Mouse (Mus musculus) intestine, postnatal 0 days (tissue): Measurements from ENCODE around the gene Smg6. TPM values are rescaled to one million over a fixed set of nuclear protein-coding genes. Genes with fewer than 3 reads are reported as not detected.

Experiments used
- ATAC-seq: fragments of 200-750 bp; cut with Nextera tagmentation; 2 replicates; pipeline ENCODE4 v1.8.0; 2017; ENCODE audit warnings: mild to moderate bottlenecking, moderate TSS enrichment, moderate library complexity
- H3K27ac ChIP-seq: fragments of 300-500 bp; sonication (generic); 2 replicates; pipeline ENCODE4 v1.5.1; 2014; ENCODE audit warnings: mild to moderate bottlenecking, low read depth, low read length, moderate library complexity
- H3K27me3 ChIP-seq: fragments of 300-500 bp; sonication (generic); replicated peaks from 2 replicates; pipeline ENCODE4 v1.6.1; 2014; ENCODE audit warnings: low read length, mixed read lengths; ENCODE audit not compliant: control insufficient read depth, insufficient read depth
- H3K36me3 ChIP-seq: fragments of 300-500 bp; sonication (generic); 2 replicates; pipeline ENCODE4 v1.6.1; 2014; ENCODE audit warnings: mild to moderate bottlenecking, moderate library complexity; ENCODE audit not compliant: control insufficient read depth, insufficient read depth
- H3K4me1 ChIP-seq: fragments of 300-500 bp; sonication (generic); replicated peaks from 2 replicates; pipeline ENCODE4 v1.6.1; 2014; ENCODE audit warnings: antibody characterized with exemption, low read length, mixed read lengths; ENCODE audit not compliant: control insufficient read depth, insufficient read depth
- H3K4me2 ChIP-seq: fragments of 300-500 bp; sonication (generic); replicated peaks from 2 replicates; pipeline ENCODE4 v1.6.1; 2014; ENCODE audit warnings: low read depth, mild to moderate bottlenecking, moderate library complexity
- H3K4me3 ChIP-seq: fragments of 300-500 bp; sonication (generic); 2 replicates; pipeline ENCODE4 v1.5.1; 2014; ENCODE audit warnings: low read depth, low read length
- H3K9ac ChIP-seq: fragments of 300-500 bp; sonication (generic); 2 replicates; pipeline ENCODE4 v1.6.1; 2014; ENCODE audit warnings: mild to moderate bottlenecking, low read depth, low read length
- H3K9me3 ChIP-seq: fragments of 300-500 bp; sonication (generic); 2 replicates; pipeline ENCODE4 v1.6.1; 2016; ENCODE audit warnings: mixed run types; ENCODE audit not compliant: control insufficient read depth
- CTCF ChIP-seq: sonication (generic); IDR thresholded peaks from 2 replicates; pipeline ENCODE4 v1.5.1; 2016; ENCODE audit warnings: low read depth, mild to moderate bottlenecking, control low read depth, antibody characterized with exemption, moderate library complexity
- WGBS: fragments of 180-500 bp; shearing (Covaris S2); extraction: QIAGEN DNeasy Blood & Tissue Kit; methylation state at CpG from one replicate; pipeline ENCODE4 v1.1.7; 2014; 5-methylcytosine and 5-hydroxymethylcytosine counted together
- polyA plus RNA-seq: library from polyadenylated mRNA; unstranded; fragments of >200 nt; fragmentation: Nextera tagmentation; extraction: Ambion mirVana; gene quantifications from 2 replicates; pipeline ENCODE4 v1.2.1, GENCODE M21; 2015

Gene Smg6
- polyA plus RNA-seq, 1 experiment from 2014 or later = 6.5 TPM

- no peak for ATAC-seq
- whole genome bisulfite sequencing = 95% methylated on average over 6 of the region's 6 CpGs
These were observed 137.0 kb downstream of the Smg6 start for GRCm38 (mm10) chr11:75062650-75063049.

GRCm38 (mm10) chr11:75064266-75064665, 138.6 kb downstream of the Smg6 start:
- no peak overlapping the region for H3K27ac ChIP-seq
- no peak overlapping the region for H3K4me3 ChIP-seq
- H3K4me2 ChIP-seq = no peak overlapping the region
- H3K4me1 ChIP-seq = 0 out of 2 replicates have a peak, but pooled peaks cover under 1% of the 10 kb centered on the region
- no peak for TF ChIP-seq CTCF
- ATAC-seq = no peak
- H3K27me3 ChIP-seq = no peaks in the 10 kb centered on the region
- WGBS = 100% methylated on average over 1 of the region's 1 CpGs
- no peaks in the 10 kb centered on the region; the same call in 1 of the 2 replicates for H3K36me3 ChIP-seq
- H3K9ac ChIP-seq = no peak overlapping the region
- no peaks in the 10 kb centered on the region for H3K9me3 ChIP-seq

More at GRCm38 (mm10) chr11:75062650-75063049, 137.0 kb downstream of the Smg6 start:
- no peaks in the 10 kb centered on the region for H3K9me3 ChIP-seq
- no peak overlapping the region for H3K4me3 ChIP-seq
- H3K27me3 ChIP-seq = no peaks in the 10 kb centered on the region
- no peaks in the 10 kb centered on the region; the same call in 1 of the 2 replicates for H3K36me3 ChIP-seq
- no peak overlapping the region for H3K9ac ChIP-seq
- H3K4me1 ChIP-seq = 0 out of 2 replicates have a peak, but pooled peaks cover 3% of the 10 kb centered on the region
- H3K4me2 ChIP-seq = no peak overlapping the region
- no peak overlapping the region for H3K27ac ChIP-seq
- no peak for TF ChIP-seq CTCF

- Histone ChIP-seq H3K9ac (no peak overlapping the region), H3K27me3 (no peaks in the 10 kb centered on the region), H3K36me3 (no peaks in the 10 kb centered on the region), H3K27ac (no peak overlapping the region), H3K4me3 (no peak overlapping the region), H3K4me1 (no peaks in the 10 kb centered on the region), H3K9me3 (no peaks in the 10 kb centered on the region), H3K4me2 (no peak overlapping the region)
- 0 out of 2 replicates have a peak, but pooled peaks have one; percentile 6 for TF ChIP-seq CTCF
- ATAC-seq = no peak
- WGBS = 87% methylated on average over 3 of the region's 3 CpGs
These were observed 145.7 kb downstream of the Smg6 start for GRCm38 (mm10) chr11:75071352-75071751.

GRCm38 (mm10) chr11:75072932-75073625, 147.5 kb downstream of the Smg6 start:
- Histone ChIP-seq H3K36me3 (no peaks in the 10 kb centered on the region), H3K9me3 (no peaks in the 10 kb centered on the region), H3K4me3 (no peak overlapping the region), H3K9ac (no peak overlapping the region), H3K27me3 (no peaks in the 10 kb centered on the region), H3K4me1 (no peaks in the 10 kb centered on the region), H3K4me2 (no peak overlapping the region), H3K27ac (no peak overlapping the region)
- no peak for ATAC-seq
- WGBS = 63% methylated on average over 2 of the region's 2 CpGs
- TF ChIP-seq CTCF = no peak

GRCm38 (mm10) chr11:75073696-75074095, 148.1 kb downstream of the Smg6 start:
- H3K4me1 ChIP-seq = no peaks in the 10 kb centered on the region
- H3K9me3 ChIP-seq = no peaks in the 10 kb centered on the region
- no peaks in the 10 kb centered on the region for H3K36me3 ChIP-seq
- no peak overlapping the region for H3K9ac ChIP-seq
- no peak for ATAC-seq
- no peak overlapping the region for H3K27ac ChIP-seq
- no peak for TF ChIP-seq CTCF
- no peak overlapping the region for H3K4me3 ChIP-seq
- 80% methylated on average over 2 of the region's 2 CpGs for WGBS
- no peaks in the 10 kb centered on the region for H3K27me3 ChIP-seq
- H3K4me2 ChIP-seq = no peak overlapping the region

GRCm38 (mm10) chr11:75074543-75074942, 148.9 kb downstream of the Smg6 start:
- no peak overlapping the region for H3K9ac ChIP-seq
- no peak overlapping the region for H3K27ac ChIP-seq
- TF ChIP-seq CTCF = no peak
- no peak for ATAC-seq
- WGBS = 57% methylated on average over 2 of the region's 2 CpGs
- 0 out of 2 replicates have a peak, but pooled peaks cover 6% of the 10 kb centered on the region for H3K36me3 ChIP-seq
- no peaks in the 10 kb centered on the region for H3K27me3 ChIP-seq
- H3K4me1 ChIP-seq = no peaks in the 10 kb centered on the region
- no peak overlapping the region for H3K4me2 ChIP-seq
- no peak overlapping the region for H3K4me3 ChIP-seq
- no peaks in the 10 kb centered on the region for H3K9me3 ChIP-seq
